Mouse (Mus musculus) gastrocnemius, adult 2 months (tissue): ENCODE measurements around the gene Erc1. TPM values are rescaled to one million over a fixed set of nuclear protein-coding genes. Genes with fewer than 3 reads are reported as not detected.

Experiments
- DNase-seq: peaks from one replicate; pipeline ENCODE4 v3.0.0; 2022
- H3K27ac ChIP-seq: fragments of 200-600 bp; 2 replicates; pipeline ENCODE4 v1.8.1; 2022; ENCODE audit warnings: mild to moderate bottlenecking
- H3K4me3 ChIP-seq: fragments of 200-600 bp; 2 replicates; pipeline ENCODE4 v1.8.1; 2022; ENCODE audit warnings: mild to moderate bottlenecking, moderate library complexity
- CTCF ChIP-seq: fragments of 200-600 bp; IDR thresholded peaks from 2 replicates; pipeline ENCODE4 v1.8.1; 2022; ENCODE audit warnings: antibody characterized with exemption, mild to moderate bottlenecking, moderate library complexity
- intact Hi-C: fragments of 180-260 bp; cut with DNase I; formaldehyde crosslinking; loops from one replicate; pipeline ENCODE4 v1.15.1; 2025
- total RNA-seq, 2 experiments: library from RNA; stranded (reverse); gene quantifications; 2 replicates each; pipeline ENCODE4 v1.2.3; 2021

Gene Erc1
- total RNA-seq, 2 experiments from 2014 or later = 29.5 to 33.5 TPM

- intact Hi-C loops = no loop called here
- no peak overlapping the region for H3K4me3 ChIP-seq
- DNase-seq = no peak
- no peak for TF ChIP-seq CTCF
- no peak overlapping the region for H3K27ac ChIP-seq
Observed at GRCm38 (mm10) chr6:119558855-119559254, 289.1 kb downstream of the Erc1 start.

- DNase-seq = no peak
- peak; percentile 29; the same call in 1 of the 2 replicates for TF ChIP-seq CTCF
- Histone ChIP-seq H3K27ac (no peak overlapping the region), H3K4me3 (no peak overlapping the region)
- intact Hi-C loops = no loop called here
Observed at GRCm38 (mm10) chr6:119554439-119554838, 293.5 kb downstream of the Erc1 start.

DNA sequence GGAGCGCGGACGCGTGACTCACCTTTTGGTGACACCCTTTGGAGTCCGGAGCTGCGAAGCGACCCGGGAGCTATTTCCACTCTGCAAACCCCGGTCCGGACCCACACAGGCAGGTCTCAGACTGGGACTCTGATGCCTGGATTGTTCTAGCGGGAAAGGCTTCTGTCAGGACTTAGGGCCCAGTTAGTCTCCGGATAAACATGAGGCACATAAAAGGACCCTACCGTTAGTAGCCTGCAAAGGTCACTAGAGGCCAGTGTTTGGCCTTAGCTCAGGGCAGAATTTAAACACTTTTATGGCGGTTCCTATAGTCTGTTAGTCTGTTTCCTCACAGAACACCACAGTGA is 303.5 kb downstream of the Erc1 start:
- DNase-seq = no peak
- Histone ChIP-seq H3K27ac (peak overlapping the region; percentile 53), H3K4me3 (peak overlapping the region; percentile 86)
- intact Hi-C loops = loop anchor here (5.0 kb wide), 1 partner anchor 52 kb away; no protein-coding TSS in a partner anchor
- peak; percentile 18; the same call in 1 of the 2 replicates for TF ChIP-seq CTCF

DNA sequence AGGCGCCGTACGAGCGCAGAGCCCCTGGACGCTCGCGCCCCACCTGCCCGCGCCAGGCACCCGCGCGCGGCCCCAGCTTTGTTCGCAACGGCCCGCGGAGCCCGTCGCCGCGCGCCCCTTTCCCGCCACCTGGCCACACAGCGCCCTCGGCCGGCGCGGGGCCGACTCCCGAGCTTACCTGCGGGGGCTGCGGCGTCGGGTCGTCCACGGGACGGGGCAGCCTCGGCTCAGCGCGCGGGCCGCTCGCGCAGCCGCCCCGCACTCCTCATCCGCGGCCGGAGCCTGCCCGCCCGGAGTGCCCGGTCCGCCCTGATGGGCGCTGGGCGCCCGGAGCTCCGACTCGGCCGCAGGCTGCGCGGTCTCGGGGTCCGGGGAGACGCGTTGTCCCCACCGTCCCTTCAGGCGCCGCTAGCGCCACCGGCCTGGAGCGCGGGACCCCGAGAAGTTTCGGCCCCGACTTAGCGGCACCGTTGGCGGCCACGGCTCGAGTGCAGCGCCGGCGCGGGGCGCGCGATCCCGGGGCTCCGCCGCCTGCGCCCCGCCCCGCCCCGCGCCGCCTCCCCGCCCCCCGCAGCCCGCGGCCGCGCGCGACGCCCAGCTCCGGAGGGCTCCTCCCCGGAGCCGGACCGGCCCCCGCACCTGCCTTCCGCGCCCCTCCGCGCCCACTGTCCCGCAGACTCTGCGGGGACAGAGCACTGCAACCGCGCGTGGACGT is 304.0 kb downstream of the Erc1 start, which contains the start of gene Wnt5b:
Gene Wnt5b (minus strand): TSS at position 545 of the 715 bp plus-strand sequence.
- H3K27ac ChIP-seq = peak within 1 kb of the TSS; percentile 53
- H3K4me3 ChIP-seq = peak within 1 kb of the TSS; percentile 86
- DNase-seq = peak; percentile 40
- TF ChIP-seq CTCF = peak; percentile 10; the same call in 1 of the 2 replicates
- intact Hi-C loops = loop anchor here (5.0 kb wide), 1 partner anchor 52 kb away; no protein-coding TSS in a partner anchor

GRCm38 (mm10) chr6:119543456-119543802 is 304.5 kb downstream of the Erc1 start:
- Histone ChIP-seq H3K4me3 (peak overlapping the region; percentile 86), H3K27ac (no peak overlapping the region)
- intact Hi-C loops = loop anchor here (5.0 kb wide), 1 partner anchor 51 kb away; no protein-coding TSS in a partner anchor
- DNase-seq = peak; percentile 35
- TF ChIP-seq CTCF = no peak

DNA sequence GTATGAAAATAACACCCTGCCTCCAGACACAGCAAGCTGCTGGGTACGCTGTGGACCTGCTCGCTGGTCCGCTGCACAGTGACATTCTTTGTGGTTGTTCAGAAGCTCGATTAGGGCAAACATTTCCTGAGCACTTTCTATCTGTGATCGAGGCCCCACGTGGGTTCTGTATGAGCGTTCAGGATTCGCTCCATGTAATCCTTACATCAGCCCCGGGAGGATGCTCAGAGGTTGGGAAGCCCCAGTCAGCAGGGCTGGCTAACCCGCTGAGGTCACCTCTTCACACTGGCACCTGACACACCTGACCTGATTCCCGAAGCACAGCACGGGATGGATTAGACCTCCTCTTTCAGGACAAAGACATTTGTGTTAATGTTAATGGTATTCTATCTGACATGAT is 312.1 kb downstream of the Erc1 start:
- TF ChIP-seq CTCF = no peak
- DNase-seq = no peak
- intact Hi-C loops = no loop called here
- H3K4me3 ChIP-seq = no peak overlapping the region
- H3K27ac ChIP-seq = no peak overlapping the region

DNA sequence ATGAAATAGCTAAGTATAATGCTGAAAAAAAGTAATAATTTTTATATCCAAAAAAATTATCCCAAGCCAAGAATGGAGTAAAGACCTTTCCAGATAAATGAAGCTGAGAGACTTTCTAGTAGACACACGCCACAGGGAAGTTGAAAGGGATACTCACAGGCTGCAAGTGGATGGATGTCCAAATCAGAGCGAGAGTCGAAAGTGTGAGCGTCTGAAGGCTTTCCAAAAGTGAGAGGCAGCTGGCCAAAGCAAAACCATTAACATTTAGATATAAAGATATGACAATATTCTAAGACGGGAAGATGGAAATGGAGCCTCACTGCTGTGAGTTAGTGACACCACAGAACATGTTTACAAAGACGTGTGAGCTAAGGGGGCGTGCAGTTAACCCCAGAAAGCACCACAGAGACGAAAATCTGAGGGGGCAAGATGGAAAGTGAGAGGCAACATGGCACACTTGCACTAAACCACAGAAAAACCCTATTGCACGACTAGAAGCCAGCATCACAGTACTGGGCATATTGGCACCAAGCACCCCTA is 314.7 kb downstream of the Erc1 start:
- H3K27ac ChIP-seq = no peak overlapping the region
- DNase-seq = no peak
- intact Hi-C loops = no loop called here
- no peak overlapping the region for H3K4me3 ChIP-seq
- no peak for TF ChIP-seq CTCF

DNA sequence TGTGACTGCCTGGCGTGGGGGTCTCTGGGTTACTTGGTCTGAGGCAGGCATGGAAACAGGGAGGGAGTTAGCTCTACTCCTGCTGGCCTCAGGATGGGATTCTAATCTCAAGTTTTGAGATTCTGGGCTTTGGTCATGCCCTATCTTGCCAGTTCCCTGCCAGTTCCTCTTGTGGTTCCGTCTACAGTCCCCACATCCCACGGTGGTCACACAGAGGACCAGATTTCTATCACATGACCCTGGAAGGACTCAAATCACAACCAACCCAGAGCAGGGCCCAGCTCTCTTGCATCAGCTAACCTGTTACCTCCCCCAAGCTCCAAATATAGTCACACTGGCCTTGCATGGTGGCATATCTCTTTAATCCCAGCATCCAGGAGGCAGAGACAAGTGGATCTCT is 318.3 kb downstream of the Erc1 start:
- no peak for TF ChIP-seq CTCF
- intact Hi-C loops = no loop called here
- DNase-seq = no peak
- Histone ChIP-seq H3K27ac (peak overlapping the region; percentile 28; the same call in 1 of the 2 replicates), H3K4me3 (no peak overlapping the region)

GRCm38 (mm10) chr6:119526498-119526897 is 321.5 kb downstream of the Erc1 start:
- Histone ChIP-seq H3K4me3 (no peak overlapping the region), H3K27ac (peak overlapping the region; percentile 51; the same call in 1 of the 2 replicates)
- no peak for TF ChIP-seq CTCF
- no peak for DNase-seq
- intact Hi-C loops = no loop called here

DNA sequence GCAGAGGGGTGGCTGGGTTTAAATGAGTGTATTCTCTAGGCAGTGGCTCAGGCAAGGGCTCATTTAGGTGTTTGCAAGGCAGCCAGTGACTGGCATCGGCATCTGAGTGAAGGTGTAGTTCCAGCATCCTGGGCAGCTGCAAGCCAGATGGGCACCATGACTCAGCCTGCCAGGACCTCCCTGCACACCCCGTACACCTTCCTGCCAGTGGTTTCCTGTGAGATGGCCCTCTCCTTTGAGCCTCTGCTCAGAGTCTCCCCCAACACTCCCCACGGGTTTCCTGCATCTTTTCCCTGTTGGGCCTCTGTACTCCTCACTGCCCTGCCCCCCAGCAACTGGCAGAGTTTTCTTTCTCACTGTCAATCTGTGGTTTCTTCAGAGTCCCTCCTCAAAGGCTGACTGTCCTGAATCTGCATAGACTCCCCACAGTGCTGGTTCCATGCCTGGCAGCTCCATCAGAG is 326.0 kb downstream of the Erc1 start:
- DNase-seq = no peak
- no peak for TF ChIP-seq CTCF
- intact Hi-C loops = no loop called here
- Histone ChIP-seq H3K4me3 (no peak overlapping the region), H3K27ac (no peak overlapping the region)

DNA sequence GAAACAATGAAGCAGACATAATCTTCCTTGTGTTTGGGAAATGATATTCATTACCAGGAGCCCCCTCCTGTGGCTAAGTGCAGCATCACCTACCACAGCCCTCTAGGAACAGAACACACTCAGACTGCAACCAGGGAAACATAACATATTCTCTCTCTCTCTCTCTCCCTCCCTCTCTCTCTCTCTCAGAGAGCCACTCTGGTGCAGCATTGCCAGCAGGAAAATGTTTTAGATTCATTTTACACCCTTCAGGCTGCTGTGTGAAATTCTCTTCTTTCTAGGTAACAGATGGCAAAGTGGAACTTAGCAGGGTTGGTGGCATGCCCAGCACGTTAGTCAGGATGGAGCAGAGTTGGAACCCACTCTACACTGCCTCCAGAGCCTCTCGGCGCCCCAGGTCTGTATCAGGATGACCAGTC is 326.5 kb downstream of the Erc1 start:
- no peak for TF ChIP-seq CTCF
- DNase-seq = no peak
- no peak overlapping the region for H3K4me3 ChIP-seq
- intact Hi-C loops = no loop called here
- H3K27ac ChIP-seq = no peak overlapping the region

Other genes with a start within 250 kb of the Erc1 start
- gene Rad52, start 54.5 kb upstream of the Erc1 start, total RNA-seq = 10 to 100 TPM; 15.1 to 18.2 TPM
- 100 to 1,000 TPM; 305 to 369 TPM for gene Wnk1, start 190.5 kb upstream of the Erc1 start, total RNA-seq
- not detected for gene Ninj2, start 245.2 kb upstream of the Erc1 start, total RNA-seq